Mouse (Mus musculus) heart, embryonic 16.5 days (tissue): Measurements from ENCODE around the gene Ntsr2. TPM values are rescaled to one million over a fixed set of nuclear protein-coding genes. Genes with fewer than 3 reads are reported as not detected.
A peak's percentile ranks its signal among the peaks of the same experiment; 100 is the strongest.

ENCODE experiments used
- ATAC-seq: fragments of 200-750 bp; cut with Nextera tagmentation; replicated peaks from 2 replicates; pipeline ENCODE4 v1.8.0; 2017; ENCODE audit warnings: moderate number of reproducible peaks; ENCODE audit not compliant: insufficient read depth, low FRiP score; ENCODE audit errors: extremely low read depth
- H3K27ac ChIP-seq: fragments of 300-500 bp; sonication (generic); 2 replicates; pipeline ENCODE4 v1.5.1; 2014; ENCODE audit warnings: mild to moderate bottlenecking, low read length, control low read depth, moderate library complexity
- H3K27me3 ChIP-seq: fragments of 300-500 bp; sonication (generic); 2 replicates; pipeline ENCODE4 v1.6.1; 2014; ENCODE audit warnings: low read length, mixed read lengths; ENCODE audit not compliant: control insufficient read depth, insufficient read depth
- H3K36me3 ChIP-seq: fragments of 300-500 bp; sonication (generic); 2 replicates; pipeline ENCODE4 v1.6.1; 2014; ENCODE audit not compliant: control insufficient read depth, insufficient read depth
- H3K4me1 ChIP-seq: fragments of 300-500 bp; sonication (generic); 2 replicates; pipeline ENCODE4 v1.6.1; 2014; ENCODE audit warnings: low read length, mixed read lengths; ENCODE audit not compliant: control insufficient read depth, insufficient read depth
- H3K4me2 ChIP-seq: fragments of 300-500 bp; sonication (generic); 2 replicates; pipeline ENCODE4 v1.6.1; 2014; ENCODE audit warnings: low read depth, mild to moderate bottlenecking, control low read depth, low read length
- H3K4me3 ChIP-seq: fragments of 300-500 bp; sonication (generic); 2 replicates; pipeline ENCODE4 v1.5.1; 2014; ENCODE audit warnings: mild to moderate bottlenecking, control low read depth, low read length
- H3K9ac ChIP-seq: fragments of 300-500 bp; sonication (generic); 2 replicates; pipeline ENCODE4 v1.6.1; 2014; ENCODE audit warnings: low read length, control low read depth
- H3K9me3 ChIP-seq: fragments of 300-500 bp; sonication (generic); replicated peaks from 2 replicates; pipeline ENCODE4 v1.6.1; 2016; ENCODE audit warnings: low read length; ENCODE audit not compliant: control insufficient read depth
- WGBS: fragments of 180-500 bp; shearing (Covaris S2); extraction: QIAGEN DNeasy Blood & Tissue Kit; methylation state at CpG from one replicate; pipeline ENCODE4 v1.1.7; 2014; 5-methylcytosine and 5-hydroxymethylcytosine counted together
- polyA plus RNA-seq: library from polyadenylated mRNA; unstranded; fragments of >200 nt; fragmentation: Nextera tagmentation; extraction: Ambion mirVana; gene quantifications from 2 replicates; pipeline ENCODE4 v1.2.1, GENCODE M21; 2015

Ntsr2 gene
- polyA plus RNA-seq = 0.12 and 0.14 TPM in 2 replicates

DNA sequence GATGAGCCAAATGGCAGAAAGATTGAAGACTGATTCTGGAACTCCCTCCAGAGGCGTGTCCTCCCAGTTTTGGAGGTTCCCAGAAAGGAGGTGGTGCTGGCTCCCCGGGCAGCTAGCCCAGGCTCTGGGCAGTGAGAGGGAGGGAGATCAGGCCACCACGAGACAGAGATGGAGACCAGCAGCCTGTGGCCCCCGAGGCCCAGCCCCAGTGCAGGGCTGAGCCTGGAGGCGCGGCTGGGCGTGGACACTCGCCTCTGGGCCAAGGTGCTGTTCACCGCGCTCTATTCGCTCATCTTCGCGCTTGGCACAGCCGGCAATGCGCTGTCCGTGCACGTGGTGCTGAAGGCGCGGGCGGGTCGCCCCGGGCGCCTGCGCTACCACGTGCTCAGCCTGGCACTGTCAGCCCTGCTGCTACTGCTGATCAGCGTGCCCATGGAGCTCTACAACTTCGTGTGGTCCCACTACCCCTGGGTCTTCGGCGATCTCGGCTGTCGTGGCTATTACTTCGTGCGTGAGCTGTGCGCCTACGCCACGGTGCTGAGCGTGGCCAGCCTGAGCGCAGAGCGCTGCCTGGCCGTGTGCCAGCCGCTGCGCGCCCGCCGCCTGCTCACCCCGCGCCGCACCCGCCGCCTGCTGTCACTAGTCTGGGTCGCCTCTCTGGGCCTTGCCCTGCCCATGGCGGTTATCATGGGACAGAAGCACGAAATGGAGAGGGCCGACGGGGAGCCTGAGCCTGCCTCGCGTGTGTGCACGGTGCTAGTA is at the start of gene Ntsr2:
Gene Ntsr2 (plus strand): TSS at position 51 of the 762 bp plus-strand sequence.
- peaks cover 11% of the 10 kb centered on the region; the same call in 1 of the 2 replicates for H3K4me1 ChIP-seq
- H3K27me3 ChIP-seq = peaks cover 28% of the 10 kb centered on the region
- WGBS = 6% methylated on average over 58 of the region's 58 CpGs
- no peak within 1 kb of the TSS for H3K9ac ChIP-seq
- no peak within 1 kb of the TSS for H3K27ac ChIP-seq
- H3K4me3 ChIP-seq = peak within 1 kb of the TSS; percentile 31
- no peaks in the 10 kb centered on the region for H3K9me3 ChIP-seq
- H3K4me2 ChIP-seq = peak within 1 kb of the TSS; percentile 54
- peak; percentile 83 for ATAC-seq
- H3K36me3 ChIP-seq = no peaks in the 10 kb centered on the region

GRCm38 (mm10) chr12:16605624-16606023 is 47.6 kb upstream of the Ntsr2 start:
- no peak overlapping the region for H3K9ac ChIP-seq
- no peaks in the 10 kb centered on the region for H3K27me3 ChIP-seq
- H3K4me3 ChIP-seq = no peak overlapping the region
- no peak overlapping the region for H3K27ac ChIP-seq
- no peak for ATAC-seq
- no peak overlapping the region for H3K4me2 ChIP-seq
- no peaks in the 10 kb centered on the region for H3K9me3 ChIP-seq
- H3K4me1 ChIP-seq = no peaks in the 10 kb centered on the region
- H3K36me3 ChIP-seq = no peaks in the 10 kb centered on the region
- WGBS = 53% methylated on average over 5 of the region's 5 CpGs

DNA sequence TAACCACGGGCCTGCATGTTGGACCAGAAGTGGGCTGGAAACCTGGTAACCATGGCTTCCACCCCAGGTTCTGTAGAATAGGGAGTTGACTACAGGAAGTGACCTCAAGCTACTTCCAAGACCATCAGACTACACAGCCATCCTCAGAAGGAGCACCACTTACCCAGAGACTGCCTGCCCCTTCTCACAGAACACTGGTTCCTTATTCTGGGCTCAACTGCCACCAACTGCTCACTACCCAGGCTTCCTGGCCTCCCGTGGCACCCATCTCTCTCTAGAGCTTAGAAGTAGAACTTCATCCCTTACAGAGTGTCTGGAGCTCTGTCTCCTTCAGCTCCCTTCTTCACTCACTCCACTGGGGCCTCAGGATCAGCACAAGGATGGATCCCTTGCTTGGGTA is 42.2 kb upstream of the Ntsr2 start, which contains the start of gene Lpin1:
Gene Lpin1 (minus strand): TSS at position 31 of the 400 bp plus-strand sequence.
- no peaks in the 10 kb centered on the region for H3K36me3 ChIP-seq
- no peak within 1 kb of the TSS for H3K27ac ChIP-seq
- no peak within 1 kb of the TSS for H3K4me2 ChIP-seq
- ATAC-seq = no peak
- H3K9ac ChIP-seq = no peak within 1 kb of the TSS
- no peak within 1 kb of the TSS for H3K4me3 ChIP-seq
- 74% methylated on average over 2 of the region's 2 CpGs for WGBS
- H3K9me3 ChIP-seq = no peaks in the 10 kb centered on the region
- H3K27me3 ChIP-seq = no peaks in the 10 kb centered on the region
- H3K4me1 ChIP-seq = no peaks in the 10 kb centered on the region

- no peak overlapping the region for H3K27ac ChIP-seq
- no peaks in the 10 kb centered on the region for H3K36me3 ChIP-seq
- H3K27me3 ChIP-seq = no peaks in the 10 kb centered on the region
- H3K9me3 ChIP-seq = no peaks in the 10 kb centered on the region
- H3K4me3 ChIP-seq = no peak overlapping the region
- H3K9ac ChIP-seq = no peak overlapping the region
- peaks cover 13% of the 10 kb centered on the region for H3K4me1 ChIP-seq
- WGBS = 55% methylated on average over 3 of the region's 3 CpGs
- no peak overlapping the region for H3K4me2 ChIP-seq
- ATAC-seq = no peak
These were observed 38.6 kb upstream of the Ntsr2 start for GRCm38 (mm10) chr12:16614556-16614955.

GRCm38 (mm10) chr12:16615738-16616137 is 37.4 kb upstream of the Ntsr2 start:
- Histone ChIP-seq H3K27me3 (no peaks in the 10 kb centered on the region), H3K27ac (no peak overlapping the region), H3K4me1 (peaks cover 18% of the 10 kb centered on the region), H3K4me3 (no peak overlapping the region), H3K9ac (no peak overlapping the region), H3K4me2 (no peak overlapping the region), H3K9me3 (no peaks in the 10 kb centered on the region), H3K36me3 (no peaks in the 10 kb centered on the region)
- ATAC-seq = no peak
- WGBS = 90% methylated on average over 2 of the region's 2 CpGs

- Histone ChIP-seq H3K9me3 (no peaks in the 10 kb centered on the region), H3K27me3 (no peaks in the 10 kb centered on the region), H3K36me3 (no peaks in the 10 kb centered on the region), H3K4me2 (peak overlapping the region; percentile 32; the same call in 1 of the 2 replicates), H3K27ac (peak overlapping the region; percentile 76), H3K4me3 (no peak overlapping the region), H3K4me1 (peaks cover 18% of the 10 kb centered on the region), H3K9ac (peak overlapping the region; percentile 29; the same call in 1 of the 2 replicates)
- ATAC-seq = peak; percentile 92
- WGBS = 17% methylated on average over 12 of the region's 12 CpGs
These were observed 34.5 kb upstream of the Ntsr2 start for GRCm38 (mm10) chr12:16618512-16619274.

DNA sequence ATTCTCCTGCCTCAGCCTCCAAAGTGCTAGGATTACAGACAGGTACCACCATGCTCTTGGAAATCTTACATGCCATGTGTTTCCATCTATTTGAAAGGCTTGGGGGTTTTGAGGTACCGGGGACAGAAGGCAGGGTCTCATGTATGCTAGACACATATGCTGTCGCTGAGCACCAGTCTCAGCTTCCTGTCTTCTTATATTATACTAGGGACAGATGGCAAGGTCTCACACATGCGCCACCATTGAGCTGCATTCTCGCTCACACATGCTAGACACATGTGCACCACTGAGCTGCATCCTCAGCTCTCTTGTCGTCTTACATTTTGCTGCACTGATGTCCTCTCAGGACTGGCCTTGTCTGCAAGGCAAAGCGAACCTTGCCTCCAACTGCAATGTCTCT is 33.7 kb upstream of the Ntsr2 start:
- Histone ChIP-seq H3K36me3 (no peaks in the 10 kb centered on the region), H3K4me2 (peak overlapping the region; percentile 32; the same call in 1 of the 2 replicates), H3K27ac (peak overlapping the region; percentile 76), H3K9me3 (no peaks in the 10 kb centered on the region), H3K27me3 (no peaks in the 10 kb centered on the region), H3K4me3 (no peak overlapping the region), H3K4me1 (peaks cover 18% of the 10 kb centered on the region), H3K9ac (peak overlapping the region; percentile 29; the same call in 1 of the 2 replicates)
- 82% methylated on average over 6 of the region's 6 CpGs for WGBS
- no peak for ATAC-seq

DNA sequence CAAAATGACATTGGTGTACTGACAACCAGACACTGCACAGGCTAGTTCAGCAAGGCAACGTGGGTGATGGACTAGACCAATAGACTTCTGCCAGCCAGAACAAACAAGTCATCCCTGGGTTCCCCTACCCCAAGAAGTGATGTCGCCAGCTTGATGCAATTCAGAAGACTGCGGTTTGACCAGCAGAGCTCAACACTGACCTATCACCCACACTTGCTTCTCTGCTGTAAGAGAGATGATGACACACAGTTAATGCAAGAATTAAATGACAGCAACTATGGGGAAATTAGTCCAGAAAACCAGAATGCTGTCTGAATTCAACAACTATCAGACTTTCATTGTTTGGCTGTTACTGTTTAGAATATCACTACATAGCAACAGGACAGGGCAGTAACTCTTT is 33.0 kb upstream of the Ntsr2 start:
- Histone ChIP-seq H3K27ac (no peak overlapping the region), H3K9me3 (no peaks in the 10 kb centered on the region), H3K4me2 (no peak overlapping the region), H3K4me3 (no peak overlapping the region), H3K4me1 (peaks cover 18% of the 10 kb centered on the region), H3K27me3 (no peaks in the 10 kb centered on the region), H3K36me3 (no peaks in the 10 kb centered on the region), H3K9ac (no peak overlapping the region)
- WGBS = 67% methylated on average over 3 of the region's 3 CpGs
- ATAC-seq = no peak
